Mouse (Mus musculus) layer of hippocampus, adult 18-20 months (tissue): ENCODE measurements at regions not wholly inside any gene's neighbourhood (a gene's known extent, or its start where the extent isn't known, plus 50 kb on each side); places are given as distances from the start of the nearest gene placed in this dataset.
A peak's percentile ranks its signal among the peaks of the same experiment; 100 is the strongest.

ENCODE experiments used
- DNase-seq, 2 experiments: peaks; one replicate each; pipeline ENCODE4 v3.0.0; 2022; ENCODE audit warnings: low spot score in 2 of 2

GRCm38 (mm10) chr14:28626951-28627350 is 122.4 kb downstream of the Wnt5a start:
- no peak for DNase-seq

- DNase-seq = no peak
These were observed 130.6 kb downstream of the Wnt5a start for GRCm38 (mm10) chr14:28635175-28635574.

GRCm38 (mm10) chr14:28639056-28639455 is 134.5 kb downstream of the Wnt5a start:
- no peak for DNase-seq

- DNase-seq = no peak
These were observed 141.3 kb downstream of the Wnt5a start for GRCm38 (mm10) chr14:28645807-28646206.

- DNase-seq = no peak
These were observed 144.9 kb downstream of the Wnt5a start for GRCm38 (mm10) chr14:28649411-28649810.

GRCm38 (mm10) chr14:28653059-28653930 is 148.7 kb downstream of the Wnt5a start:
- DNase-seq = no peak

GRCm38 (mm10) chr14:28657216-28657615 is 152.7 kb downstream of the Wnt5a start:
- peak in 1 of 2 experiments; percentile 9 for DNase-seq

- DNase-seq = no peak
These were observed 156.5 kb downstream of the Wnt5a start for GRCm38 (mm10) chr14:28660872-28661588.

- DNase-seq = no peak
These were observed 158.8 kb downstream of the Wnt5a start for GRCm38 (mm10) chr14:28663316-28663715.

- DNase-seq = no peak
These were observed 159.6 kb downstream of the Wnt5a start for GRCm38 (mm10) chr14:28664121-28664520.

- DNase-seq = peak in 1 of 2 experiments; percentile 30
These were observed 170.9 kb downstream of the Wnt5a start for GRCm38 (mm10) chr14:28675476-28675875.

GRCm38 (mm10) chr14:28699780-28700179 is 195.2 kb downstream of the Wnt5a start:
- no peak for DNase-seq

- no peak for DNase-seq
These were observed 200.2 kb downstream of the Wnt5a start for GRCm38 (mm10) chr14:28704729-28705128.

- DNase-seq = no peak
These were observed 210.0 kb downstream of the Wnt5a start for GRCm38 (mm10) chr14:28714598-28714997.

GRCm38 (mm10) chr14:28720545-28720944 is 216.0 kb downstream of the Wnt5a start:
- no peak for DNase-seq

GRCm38 (mm10) chr14:28725666-28726065 is 221.1 kb downstream of the Wnt5a start:
- DNase-seq = no peak

GRCm38 (mm10) chr14:28733496-28733895 is 228.9 kb downstream of the Wnt5a start:
- no peak for DNase-seq

GRCm38 (mm10) chr14:28735446-28735845 is 230.9 kb downstream of the Wnt5a start:
- no peak for DNase-seq

- no peak for DNase-seq
These were observed 235.5 kb downstream of the Wnt5a start for GRCm38 (mm10) chr14:28740076-28740475.

- no peak for DNase-seq
These were observed 236.9 kb downstream of the Wnt5a start for GRCm38 (mm10) chr14:28741418-28741817.

GRCm38 (mm10) chr14:28743673-28744072 is 239.1 kb downstream of the Wnt5a start:
- no peak for DNase-seq

GRCm38 (mm10) chr14:28750301-28750700 is 245.8 kb downstream of the Wnt5a start:
- peak; percentile 35 to 55 for DNase-seq
